In genomic region chr5:88917221-88917620, GRCm38 (mm10) we compare ENCODE assay signal across 26 mouse cellular contexts. TPM values are rescaled to one million over a fixed set of nuclear protein-coding genes. Genes with fewer than 3 reads are reported as not detected.
"Had no signal": no experiment of that assay in that cellular context is flagged by ENCODE, and none has a peak within 500 bp of the region (broad histone marks: within the 10 kb centered on the region; RNA-seq: fewer than 3 reads in every experiment).

No protein-coding gene starts in this region.

- ATAC-seq: midbrain, embryonic 15.5 days had no signal

- H3K4me2 ChIP-seq: limb, embryonic 13.5 days; liver, embryonic 15.5 days; midbrain, embryonic 12.5 days; midbrain, embryonic 15.5 days; neural tube, embryonic 12.5 days; neural tube, embryonic 15.5 days; stomach, embryonic 15.5 days had no signal

- DNase-seq: kidney, adult 18-20 months; kidney, adult 9 months; layer of hippocampus, adult 9-11 months; layer of hippocampus, postnatal 36 days; liver; lung, adult 2 months; lung, postnatal 14 days; right cerebral cortex, adult 18-20 months; right cerebral cortex, postnatal 14 days; right cerebral cortex, postnatal 4 days; spleen, adult 18-20 months; thymus, adult 2 months; thymus, postnatal 14 days; thymus, postnatal 4 days had no signal

- H3K27me3 ChIP-seq: limb, embryonic 13.5 days; liver, embryonic 15.5 days; midbrain, embryonic 12.5 days; midbrain, embryonic 15.5 days; neural tube, embryonic 12.5 days; neural tube, embryonic 15.5 days; stomach, embryonic 15.5 days had no signal

- H3K9me3 ChIP-seq: limb, embryonic 10.5 days; limb, embryonic 13.5 days; liver, embryonic 15.5 days; midbrain, embryonic 12.5 days; midbrain, embryonic 15.5 days; neural tube, embryonic 12.5 days; neural tube, embryonic 15.5 days; stomach, embryonic 15.5 days had no signal

- H3K27ac ChIP-seq: kidney, postnatal 0 days; limb, embryonic 10.5 days; limb, embryonic 13.5 days; liver, embryonic 15.5 days; macrophage; midbrain, embryonic 12.5 days; midbrain, embryonic 15.5 days; neural tube, embryonic 12.5 days; neural tube, embryonic 15.5 days; stomach, embryonic 15.5 days had no signal

- H3K36me3 ChIP-seq: limb, embryonic 10.5 days; limb, embryonic 13.5 days; liver, embryonic 15.5 days; midbrain, embryonic 12.5 days; midbrain, embryonic 15.5 days; neural tube, embryonic 12.5 days; neural tube, embryonic 15.5 days; stomach, embryonic 15.5 days had no signal

- H3K4me1 ChIP-seq: limb, embryonic 10.5 days; liver, embryonic 15.5 days; midbrain, embryonic 12.5 days; midbrain, embryonic 15.5 days; neural tube, embryonic 12.5 days; neural tube, embryonic 15.5 days; stomach, embryonic 15.5 days had no signal

- H3K4me3 ChIP-seq: layer of hippocampus, adult 2 months; limb, embryonic 10.5 days; limb, embryonic 13.5 days; liver, embryonic 15.5 days; midbrain, embryonic 12.5 days; midbrain, embryonic 15.5 days; neural tube, embryonic 12.5 days; neural tube, embryonic 15.5 days; stomach, embryonic 15.5 days had no signal

- H3K9ac ChIP-seq: limb, embryonic 13.5 days; liver, embryonic 15.5 days; midbrain, embryonic 12.5 days; midbrain, embryonic 15.5 days; neural tube, embryonic 12.5 days; neural tube, embryonic 15.5 days; stomach, embryonic 15.5 days had no signal

RNA-seq across cellular contexts. Expression of gene Slc4a4, which starts 30.6 kb away (rescaled TPM):
- total RNA-seq: megakaryocyte, adult 5-6 weeks had no signal
- polyA plus RNA-seq: macrophage had no signal
